Mouse (Mus musculus) hindbrain, postnatal 0 days (tissue): ENCODE measurements around the gene Trabd2b. TPM values are rescaled to one million over a fixed set of nuclear protein-coding genes. Genes with fewer than 3 reads are reported as not detected.
A peak's percentile ranks its signal among the peaks of the same experiment; 100 is the strongest.

ENCODE experiments used
- ATAC-seq: fragments of 200-750 bp; cut with Nextera tagmentation; 2 replicates; pipeline ENCODE4 v1.8.0; 2017; ENCODE audit warnings: mild to moderate bottlenecking, moderate TSS enrichment, moderate library complexity
- DNase-seq: peaks from one replicate; pipeline ENCODE4 v3.0.0-alpha.2; 2015; ENCODE audit warnings: low spot score
- H3K27ac ChIP-seq: fragments of 300-500 bp; sonication (generic); 2 replicates; pipeline ENCODE4 v1.5.1; 2014; ENCODE audit warnings: mild to moderate bottlenecking
- H3K27me3 ChIP-seq: fragments of 300-500 bp; sonication (generic); 2 replicates; pipeline ENCODE4 v1.6.1; 2014; ENCODE audit warnings: low read length, mixed read lengths; ENCODE audit not compliant: insufficient read depth
- H3K36me3 ChIP-seq: fragments of 300-500 bp; sonication (generic); 2 replicates; pipeline ENCODE4 v1.6.1; 2014; ENCODE audit warnings: low read length, mixed read lengths; ENCODE audit not compliant: insufficient read depth
- H3K4me1 ChIP-seq: fragments of 300-500 bp; sonication (generic); 2 replicates; pipeline ENCODE4 v1.6.1; 2014; ENCODE audit warnings: antibody characterized with exemption, low read length, mixed read lengths; ENCODE audit not compliant: insufficient read depth
- H3K4me2 ChIP-seq: fragments of 300-500 bp; sonication (generic); 2 replicates; pipeline ENCODE4 v1.6.1; 2014; ENCODE audit warnings: low read depth, mild to moderate bottlenecking, low read length, moderate library complexity, mixed read lengths
- H3K4me3 ChIP-seq: fragments of 300-500 bp; sonication (generic); 2 replicates; pipeline ENCODE4 v1.5.1; 2014; ENCODE audit warnings: low read length
- H3K9ac ChIP-seq: fragments of 300-500 bp; sonication (generic); replicated peaks from 2 replicates; pipeline ENCODE4 v1.6.1; 2014; ENCODE audit warnings: mild to moderate bottlenecking, low read length, moderate library complexity, mixed read lengths
- H3K9me3 ChIP-seq: fragments of 300-500 bp; sonication (generic); 2 replicates; pipeline ENCODE4 v1.6.1; 2016; ENCODE audit warnings: low read length, mixed read lengths
- CTCF ChIP-seq: IDR thresholded peaks from 2 replicates; pipeline ENCODE4 v1.5.1; 2016; ENCODE audit warnings: antibody characterized with exemption, control low read depth, low read depth
- WGBS: fragments of 180-500 bp; shearing (Covaris S2); extraction: QIAGEN DNeasy Blood & Tissue Kit; methylation state at CpG from one replicate; pipeline ENCODE4 v1.1.7; 2014; 5-methylcytosine and 5-hydroxymethylcytosine counted together
- polyA plus RNA-seq: library from polyadenylated mRNA; unstranded; fragments of >200 nt; fragmentation: Nextera tagmentation; extraction: Ambion mirVana; gene quantifications from 2 replicates; pipeline ENCODE4 v1.2.1, GENCODE M21; 2015
- total RNA-seq: library from RNA; depleted of rRNA; stranded (reverse); fragments of >200 nt; gene quantifications from 2 replicates; pipeline ENCODE4 v1.2.3, GENCODE M21; 2014

The Trabd2b gene
- total and polyA plus RNA-seq, 2 experiments from 2014 or later = 0.65 to 1.8 TPM

DNA sequence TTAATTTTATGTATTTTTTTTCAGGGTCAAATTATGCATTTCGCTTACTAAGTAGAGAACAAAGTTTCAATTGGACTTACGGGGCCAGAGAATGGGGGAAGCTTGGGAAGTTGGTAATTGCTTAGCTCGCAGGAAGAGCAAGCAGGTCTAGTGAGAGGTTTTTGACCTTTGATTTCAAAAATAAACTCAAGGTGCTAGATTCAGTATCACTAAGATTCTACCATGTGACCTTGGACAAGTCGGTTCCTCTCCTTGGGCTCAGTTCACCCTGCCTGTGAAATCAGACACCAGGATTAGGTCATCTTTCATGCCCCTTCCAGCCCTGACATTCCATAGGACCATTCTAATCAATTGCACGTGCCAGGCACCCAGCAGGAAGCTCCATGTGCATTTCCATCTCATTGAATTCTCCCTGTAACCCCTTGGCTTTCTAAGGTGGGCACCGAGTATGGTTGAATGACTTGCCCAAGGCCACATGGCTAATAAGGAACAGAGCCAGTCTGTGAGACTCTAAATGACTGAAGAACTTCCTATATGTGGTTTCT lies 5.4 kb downstream of the Trabd2b start:
- WGBS = 54% methylated on average over 6 of the region's 6 CpGs
- ATAC-seq (no peak), DNase-seq (no peak)
- H3K27ac ChIP-seq = no peak overlapping the region
- TF ChIP-seq CTCF = no peak
- no peaks in the 10 kb centered on the region for H3K36me3 ChIP-seq
- H3K4me1 ChIP-seq = peaks cover 4% of the 10 kb centered on the region; the same call in 1 of the 2 replicates
- H3K4me2 ChIP-seq = no peak overlapping the region
- no peaks in the 10 kb centered on the region for H3K27me3 ChIP-seq
- no peaks in the 10 kb centered on the region for H3K9me3 ChIP-seq
- no peak overlapping the region for H3K4me3 ChIP-seq
- H3K9ac ChIP-seq = no peak overlapping the region

DNA sequence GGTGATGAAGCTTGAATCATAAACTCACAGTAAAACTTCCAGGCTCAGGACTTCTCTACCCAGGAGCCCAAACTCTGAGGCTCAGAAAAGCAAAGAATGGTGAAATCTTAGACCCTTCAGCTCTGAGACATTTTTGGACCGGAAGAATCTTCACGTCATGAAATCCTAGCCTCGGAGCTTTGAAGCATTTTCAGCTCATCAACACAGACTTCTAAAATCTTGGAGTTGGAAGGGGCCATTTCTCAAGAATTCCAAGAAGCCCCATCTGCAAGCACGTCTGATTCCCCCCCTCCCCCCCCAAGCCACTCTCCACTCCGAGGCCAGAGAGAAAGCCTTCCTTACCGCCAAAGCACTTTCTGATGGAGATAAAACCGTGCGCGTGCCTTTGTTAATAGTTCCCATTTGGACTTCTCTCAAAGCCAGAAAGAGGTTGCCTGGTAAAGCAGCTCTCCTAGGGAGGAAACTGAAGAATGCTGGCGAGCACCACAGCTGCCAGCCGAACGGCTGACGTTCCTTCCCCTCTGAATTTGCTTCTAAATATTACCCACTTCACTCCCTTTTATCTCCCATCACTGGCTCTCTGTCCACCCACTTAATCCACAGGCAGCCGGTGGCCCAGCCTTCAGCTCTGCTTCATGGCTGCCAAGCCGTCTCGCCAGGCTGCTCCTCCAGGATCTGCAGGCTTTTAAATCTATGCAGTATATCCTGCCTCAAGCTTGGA lies 9.6 kb downstream of the Trabd2b start:
- no peaks in the 10 kb centered on the region for H3K27me3 ChIP-seq
- H3K36me3 ChIP-seq = no peaks in the 10 kb centered on the region
- no peaks in the 10 kb centered on the region for H3K9me3 ChIP-seq
- H3K27ac ChIP-seq = no peak overlapping the region
- no peaks in the 10 kb centered on the region for H3K4me1 ChIP-seq
- peak; percentile 69 for ATAC-seq
- no peak for TF ChIP-seq CTCF
- H3K4me2 ChIP-seq = peak overlapping the region; percentile 36
- peak; percentile 39 for DNase-seq
- 26% methylated on average over 16 of the region's 16 CpGs for WGBS
- no peak overlapping the region for H3K9ac ChIP-seq
- H3K4me3 ChIP-seq = no peak overlapping the region

DNA sequence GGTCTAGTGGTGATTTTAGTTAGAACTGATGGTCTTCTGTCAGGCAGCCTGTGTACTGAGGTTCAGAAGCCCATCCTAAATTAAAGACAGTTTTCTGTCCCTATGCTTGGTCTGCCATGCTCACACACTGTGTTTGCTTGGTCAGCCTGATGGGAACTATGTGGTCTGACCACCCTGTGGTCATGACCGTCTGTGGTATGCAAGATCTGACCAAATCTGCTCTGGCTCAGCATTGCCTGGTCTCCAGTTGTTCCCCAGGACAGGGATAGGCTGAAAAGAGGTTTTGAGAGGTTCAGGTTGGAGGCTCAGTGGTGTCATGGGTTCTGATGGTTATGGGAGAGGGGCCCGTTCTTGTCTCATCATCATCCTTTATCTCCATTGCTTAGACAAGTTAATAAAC lies 13.6 kb downstream of the Trabd2b start:
- no peaks in the 10 kb centered on the region for H3K36me3 ChIP-seq
- TF ChIP-seq CTCF = no peak
- ATAC-seq (no peak), DNase-seq (no peak)
- no peak overlapping the region for H3K4me3 ChIP-seq
- 95% methylated on average over 2 of the region's 2 CpGs for WGBS
- H3K9ac ChIP-seq = no peak overlapping the region
- H3K9me3 ChIP-seq = no peaks in the 10 kb centered on the region
- no peak overlapping the region for H3K4me2 ChIP-seq
- H3K27me3 ChIP-seq = no peaks in the 10 kb centered on the region
- no peak overlapping the region for H3K27ac ChIP-seq
- no peaks in the 10 kb centered on the region for H3K4me1 ChIP-seq

DNA sequence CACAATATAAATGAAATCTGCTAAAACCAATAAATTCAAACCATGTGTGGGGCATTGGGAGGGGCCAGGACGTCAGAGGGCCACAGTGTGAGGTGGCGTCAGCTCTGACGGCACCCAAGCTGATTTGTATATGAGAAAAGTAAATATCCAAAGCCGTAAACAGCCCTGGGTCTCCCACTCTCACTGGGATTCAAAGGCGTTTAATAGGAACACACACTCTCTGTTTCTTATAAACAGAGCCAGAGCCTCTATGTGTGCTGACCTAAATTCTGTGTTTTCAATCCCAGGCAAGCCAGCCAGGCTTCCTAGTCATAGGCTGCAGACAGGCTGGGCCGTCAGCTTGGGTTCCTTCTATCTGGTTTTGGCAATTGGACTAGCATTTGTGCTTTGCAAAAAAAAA lies 16.6 kb downstream of the Trabd2b start:
- WGBS = 65% methylated on average over 6 of the region's 6 CpGs
- no peaks in the 10 kb centered on the region for H3K36me3 ChIP-seq
- TF ChIP-seq CTCF = no peak
- H3K4me1 ChIP-seq = no peaks in the 10 kb centered on the region
- ATAC-seq = no peak
- DNase-seq = no peak
- no peak overlapping the region for H3K27ac ChIP-seq
- H3K27me3 ChIP-seq = no peaks in the 10 kb centered on the region
- H3K4me2 ChIP-seq = no peak overlapping the region
- H3K9ac ChIP-seq = no peak overlapping the region
- H3K9me3 ChIP-seq = no peaks in the 10 kb centered on the region
- no peak overlapping the region for H3K4me3 ChIP-seq

DNA sequence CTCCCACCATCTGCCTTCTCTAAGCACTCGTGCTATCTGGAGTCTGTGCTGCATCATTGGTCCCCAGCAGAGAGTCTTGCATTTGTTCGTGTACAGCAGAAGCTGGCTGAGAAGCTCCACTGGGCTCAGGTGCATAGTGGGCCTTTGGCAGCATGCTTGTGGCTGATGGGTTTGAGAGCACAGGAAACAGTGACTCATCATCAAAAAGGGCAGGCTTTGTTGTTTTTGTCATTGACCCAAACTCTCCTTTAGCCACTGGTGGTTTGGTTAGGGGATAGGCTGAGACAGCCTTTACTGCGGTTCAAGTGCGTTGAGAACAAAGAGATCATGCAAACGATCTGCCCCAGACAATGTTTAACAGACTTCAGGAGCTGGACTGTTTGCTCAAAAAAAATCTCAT lies 19.3 kb downstream of the Trabd2b start:
- ATAC-seq = no peak
- 41% methylated on average over 5 of the region's 5 CpGs for WGBS
- TF ChIP-seq CTCF = no peak

DNA sequence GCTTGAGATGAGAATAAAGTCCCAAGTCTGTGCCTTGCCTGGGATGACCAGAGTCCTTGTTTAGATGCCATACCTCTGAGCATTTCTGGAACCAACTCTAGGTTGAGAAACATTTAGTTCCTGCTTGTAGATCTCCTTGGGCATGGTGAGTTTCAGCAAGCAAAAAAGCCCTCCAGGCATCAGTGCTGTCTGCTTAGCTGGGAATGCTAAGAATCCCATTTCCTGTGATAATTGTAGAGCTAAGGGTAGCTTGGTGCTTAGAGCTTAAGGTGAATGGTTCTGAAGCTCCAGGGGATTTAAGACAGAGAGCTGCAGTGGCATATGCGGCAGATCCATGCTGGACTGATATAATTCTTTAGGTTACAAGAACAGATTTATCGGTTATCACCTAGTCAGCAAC lies 26.2 kb downstream of the Trabd2b start:
- DNase-seq = no peak
- Histone ChIP-seq H3K9me3 (no peaks in the 10 kb centered on the region), H3K4me3 (no peak overlapping the region), H3K27me3 (no peaks in the 10 kb centered on the region), H3K9ac (no peak overlapping the region), H3K36me3 (no peaks in the 10 kb centered on the region), H3K4me2 (no peak overlapping the region), H3K4me1 (no peaks in the 10 kb centered on the region), H3K27ac (no peak overlapping the region)
- 91% methylated on average over 2 of the region's 2 CpGs for WGBS
- no peak for ATAC-seq
- no peak for TF ChIP-seq CTCF

More for the DNA sequence above, 19.3 kb downstream of the Trabd2b start:
- Histone ChIP-seq H3K27ac (no peak overlapping the region), H3K4me2 (no peak overlapping the region), H3K4me1 (no peaks in the 10 kb centered on the region), H3K4me3 (no peak overlapping the region), H3K9ac (no peak overlapping the region), H3K36me3 (no peaks in the 10 kb centered on the region), H3K27me3 (no peaks in the 10 kb centered on the region), H3K9me3 (no peaks in the 10 kb centered on the region)
- no peak for DNase-seq

DNA sequence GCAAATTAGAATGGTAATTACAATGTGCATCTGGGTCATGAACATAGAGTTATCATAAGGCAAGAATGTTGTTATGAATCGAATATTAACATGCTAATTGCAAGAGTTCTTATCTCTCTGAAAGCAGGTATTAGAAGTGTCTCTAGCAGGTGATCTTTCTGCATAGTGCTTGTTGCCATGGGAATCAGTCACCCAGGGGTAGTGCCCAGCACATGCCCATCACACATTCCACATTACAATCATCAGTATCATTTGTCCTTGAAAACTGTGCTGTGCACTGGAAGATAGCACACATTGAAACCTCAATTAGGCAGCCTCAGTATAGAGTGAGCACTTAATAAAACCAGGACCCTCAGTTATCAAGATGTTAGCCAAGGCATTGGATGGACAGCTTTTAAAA lies 26.9 kb downstream of the Trabd2b start:
- Histone ChIP-seq H3K27ac (no peak overlapping the region), H3K9ac (no peak overlapping the region), H3K4me2 (no peak overlapping the region), H3K27me3 (no peaks in the 10 kb centered on the region), H3K36me3 (no peaks in the 10 kb centered on the region), H3K4me3 (no peak overlapping the region), H3K9me3 (no peaks in the 10 kb centered on the region), H3K4me1 (no peaks in the 10 kb centered on the region)
- DNase-seq = no peak
- TF ChIP-seq CTCF = no peak
- 72% methylated on average over 1 of the region's 1 CpGs for WGBS
- peak; percentile 44; the same call in 1 of the 2 replicates for ATAC-seq
